Mouse (Mus musculus) midbrain, embryonic 14.5 days (tissue): Measurements from ENCODE around the gene Mast3. TPM values are rescaled to one million over a fixed set of nuclear protein-coding genes. Genes with fewer than 3 reads are reported as not detected.

ENCODE experiments used
- ATAC-seq: fragments of 200-750 bp; cut with Nextera tagmentation; 2 replicates; pipeline ENCODE4 v1.8.0; 2017; ENCODE audit warnings: moderate number of reproducible peaks, moderate library complexity; ENCODE audit not compliant: low FRiP score, low TSS enrichment
- DNase-seq: peaks from one replicate; pipeline ENCODE4 v3.0.0-alpha.2; 2015
- H3K27ac ChIP-seq: fragments of 300-500 bp; sonication (generic); replicated peaks from 2 replicates; pipeline ENCODE4 v1.5.1; 2014; ENCODE audit warnings: mild to moderate bottlenecking, low read depth, low read length, moderate library complexity
- H3K27me3 ChIP-seq: fragments of 300-500 bp; sonication (generic); 2 replicates; pipeline ENCODE4 v1.6.1; 2014; ENCODE audit warnings: low read length, control low read depth, mixed read lengths; ENCODE audit not compliant: control insufficient read depth, insufficient read depth
- H3K36me3 ChIP-seq: fragments of 300-500 bp; sonication (generic); 2 replicates; pipeline ENCODE4 v1.6.1; 2014; ENCODE audit warnings: low read length, control low read depth; ENCODE audit not compliant: control insufficient read depth, insufficient read depth
- H3K4me1 ChIP-seq: fragments of 300-500 bp; sonication (generic); 2 replicates; pipeline ENCODE4 v1.6.1; 2014; ENCODE audit warnings: mild to moderate bottlenecking, antibody characterized with exemption, low read length, control low read depth; ENCODE audit not compliant: control insufficient read depth, insufficient read depth
- H3K4me2 ChIP-seq: fragments of 300-500 bp; sonication (generic); 2 replicates; pipeline ENCODE4 v1.6.1; 2014; ENCODE audit warnings: mild to moderate bottlenecking, low read length, moderate library complexity
- H3K4me3 ChIP-seq: fragments of 300-500 bp; sonication (generic); replicated peaks from 2 replicates; pipeline ENCODE4 v1.5.1; 2014; ENCODE audit warnings: low read depth, low read length
- H3K9ac ChIP-seq: fragments of 300-500 bp; sonication (generic); replicated peaks from 2 replicates; pipeline ENCODE4 v1.6.1; 2014; ENCODE audit warnings: mild to moderate bottlenecking, low read length, moderate library complexity
- H3K9me3 ChIP-seq: fragments of 300-500 bp; sonication (generic); 2 replicates; pipeline ENCODE4 v1.6.1; 2016; ENCODE audit warnings: low read length, control low read depth, mixed read lengths; ENCODE audit not compliant: control insufficient read depth
- WGBS: fragments of 180-500 bp; shearing (Covaris S2); extraction: QIAGEN DNeasy Blood & Tissue Kit; methylation state at CpG from one replicate; pipeline ENCODE4 v1.1.7; 2014; 5-methylcytosine and 5-hydroxymethylcytosine counted together
- polyA plus RNA-seq: library from polyadenylated mRNA; unstranded; fragments of >200 nt; fragmentation: Nextera tagmentation; extraction: Ambion mirVana; gene quantifications from 2 replicates; pipeline ENCODE4 v1.2.1, GENCODE M21; 2014

Mast3 gene
- polyA plus RNA-seq, 1 experiment from 2014 or later = 24.3 TPM

- H3K9me3 ChIP-seq = no peaks in the 10 kb centered on the region
- peaks cover 12% of the 10 kb centered on the region; the same call in 1 of the 2 replicates for H3K27me3 ChIP-seq
Measured at GRCm38 (mm10) chr8:70766571-70767440, 38.0 kb downstream of the Mast3 start.

GRCm38 (mm10) chr8:70765838-70766570 is 38.9 kb downstream of the Mast3 start:
- Histone ChIP-seq H3K4me2 (peak overlapping the region; percentile 45), H3K4me1 (peaks cover 16% of the 10 kb centered on the region; the same call in 1 of the 2 replicates), H3K4me3 (peak overlapping the region; percentile 18), H3K9ac (peak overlapping the region; percentile 36), H3K9me3 (no peaks in the 10 kb centered on the region), H3K27me3 (peaks cover 12% of the 10 kb centered on the region; the same call in 1 of the 2 replicates), H3K36me3 (peaks cover 40% of the 10 kb centered on the region), H3K27ac (no peak overlapping the region)
- no peak for DNase-seq
- ATAC-seq = no peak
- 3% methylated on average over 34 of the region's 34 CpGs for WGBS

More at GRCm38 (mm10) chr8:70766571-70767440, 38.0 kb downstream of the Mast3 start:
- H3K27ac ChIP-seq = no peak overlapping the region
- peaks cover 12% of the 10 kb centered on the region; the same call in 1 of the 2 replicates for H3K4me1 ChIP-seq
- H3K9ac ChIP-seq = peak overlapping the region; percentile 36; the same call in 1 of the 2 replicates
- H3K4me3 ChIP-seq = peak overlapping the region; percentile 18; the same call in 1 of the 2 replicates
- 8% methylated on average over 21 of the region's 21 CpGs for WGBS
- DNase-seq = no peak
- H3K36me3 ChIP-seq = peaks cover 47% of the 10 kb centered on the region
- H3K4me2 ChIP-seq = peak overlapping the region; percentile 45
- ATAC-seq = no peak

- Histone ChIP-seq H3K4me1 (peaks cover 16% of the 10 kb centered on the region; the same call in 1 of the 2 replicates), H3K9ac (no peak overlapping the region; the same call in 1 of the 2 replicates), H3K27ac (no peak overlapping the region), H3K4me3 (no peak overlapping the region), H3K4me2 (no peak overlapping the region; the same call in 1 of the 2 replicates), H3K9me3 (no peaks in the 10 kb centered on the region), H3K36me3 (peaks cover 33% of the 10 kb centered on the region), H3K27me3 (peaks cover 12% of the 10 kb centered on the region; the same call in 1 of the 2 replicates)
- WGBS = 81% methylated on average over 9 of the region's 9 CpGs
- ATAC-seq = no peak
- DNase-seq = no peak
Measured at GRCm38 (mm10) chr8:70765329-70765728, 39.5 kb downstream of the Mast3 start.

- H3K27me3 ChIP-seq = peaks cover 12% of the 10 kb centered on the region; the same call in 1 of the 2 replicates
- no peak overlapping the region for H3K4me3 ChIP-seq
- WGBS = 96% methylated on average over 13 of the region's 13 CpGs
- no peak for ATAC-seq
- H3K36me3 ChIP-seq = peaks cover 27% of the 10 kb centered on the region
- H3K9ac ChIP-seq = no peak overlapping the region
- no peaks in the 10 kb centered on the region for H3K9me3 ChIP-seq
- no peak for DNase-seq
- H3K27ac ChIP-seq = no peak overlapping the region
- no peak overlapping the region for H3K4me2 ChIP-seq
- H3K4me1 ChIP-seq = peaks cover 22% of the 10 kb centered on the region
Measured at GRCm38 (mm10) chr8:70764676-70765075, 40.2 kb downstream of the Mast3 start.

- DNase-seq = no peak
- Histone ChIP-seq H3K9ac (no peak overlapping the region), H3K4me2 (no peak overlapping the region), H3K36me3 (peaks cover 20% of the 10 kb centered on the region), H3K9me3 (no peaks in the 10 kb centered on the region), H3K27ac (no peak overlapping the region), H3K27me3 (peaks cover 12% of the 10 kb centered on the region; the same call in 1 of the 2 replicates), H3K4me1 (peaks cover 26% of the 10 kb centered on the region), H3K4me3 (no peak overlapping the region)
- 87% methylated on average over 8 of the region's 8 CpGs for WGBS
- no peak for ATAC-seq
Measured at GRCm38 (mm10) chr8:70764026-70764425, 40.8 kb downstream of the Mast3 start.

GRCm38 (mm10) chr8:70763354-70763753 is 41.5 kb downstream of the Mast3 start:
- WGBS = 5% methylated on average over 3 of the region's 3 CpGs
- Histone ChIP-seq H3K27me3 (peaks cover 12% of the 10 kb centered on the region; the same call in 1 of the 2 replicates), H3K4me1 (peaks cover 26% of the 10 kb centered on the region), H3K4me2 (no peak overlapping the region), H3K36me3 (peaks cover 20% of the 10 kb centered on the region), H3K9me3 (no peaks in the 10 kb centered on the region), H3K9ac (no peak overlapping the region), H3K27ac (no peak overlapping the region), H3K4me3 (no peak overlapping the region)
- no peak for ATAC-seq
- peak; percentile 63 for DNase-seq

GRCm38 (mm10) chr8:70762118-70762517 is 42.7 kb downstream of the Mast3 start:
- Histone ChIP-seq H3K9ac (no peak overlapping the region), H3K27ac (no peak overlapping the region), H3K4me2 (no peak overlapping the region), H3K9me3 (no peaks in the 10 kb centered on the region), H3K4me3 (no peak overlapping the region), H3K27me3 (peaks cover 11% of the 10 kb centered on the region; the same call in 1 of the 2 replicates), H3K36me3 (peaks cover 24% of the 10 kb centered on the region), H3K4me1 (peaks cover 26% of the 10 kb centered on the region)
- DNase-seq (no peak), ATAC-seq (no peak)
- 76% methylated on average over 1 of the region's 1 CpGs for WGBS

GRCm38 (mm10) chr8:70760775-70761406 is 44.0 kb downstream of the Mast3 start, which contains the start of gene Mpv17l2:
Mpv17l2 (minus strand) TSS chr8:70760946.
- Histone ChIP-seq H3K4me2 (peak within 1 kb of the TSS; percentile 84), H3K9me3 (no peaks in the 10 kb centered on the region), H3K4me1 (peaks cover 18% of the 10 kb centered on the region), H3K27me3 (no peaks in the 10 kb centered on the region), H3K36me3 (peaks cover 36% of the 10 kb centered on the region), H3K27ac (peak within 1 kb of the TSS; percentile 73), H3K9ac (peak within 1 kb of the TSS; percentile 79), H3K4me3 (peak within 1 kb of the TSS; percentile 60)
- DNase-seq (peak; percentile 98), ATAC-seq (peak; percentile 95)
- under 1% methylated on average over 55 of the region's 55 CpGs for WGBS
